Mouse (Mus musculus) G1E (cell line): ENCODE results near the gene Zfp169. TPM values are rescaled to one million over a fixed set of nuclear protein-coding genes. Genes with fewer than 3 reads are reported as not detected.
A peak's percentile ranks its signal among the peaks of the same experiment; 100 is the strongest.

ENCODE experiments used
- ATAC-seq: 2 replicates; pipeline ENCODE4 v1.8.0; 2016; ENCODE audit warnings: mild to moderate bottlenecking; ENCODE audit not compliant: insufficient number of reproducible peaks, poor library complexity, low FRiP score, severe bottlenecking; ENCODE audit errors: extremely low read depth
- DNase-seq: peaks from one replicate; pipeline ENCODE4 v3.0.0; 2012; ENCODE audit warnings: low spot score
- H3K27me3 ChIP-seq: 2 replicates; pipeline ENCODE4 v1.6.1; 2012; ENCODE audit warnings: mild to moderate bottlenecking, low read length, inconsistent platforms; ENCODE audit not compliant: insufficient read depth
- H3K36me3 ChIP-seq: replicated peaks from 2 replicates; pipeline ENCODE3; 2012; ENCODE audit warnings: mild to moderate bottlenecking, inconsistent platforms
- H3K4me1 ChIP-seq: 2 replicates; pipeline ENCODE4 v1.6.1; 2012; ENCODE audit warnings: low read depth, low read length, inconsistent platforms, mixed read lengths; ENCODE audit not compliant: insufficient read depth
- H3K4me3 ChIP-seq: 2 replicates; pipeline ENCODE4 v1.5.1; 2012; ENCODE audit warnings: low read depth, mild to moderate bottlenecking, inconsistent platforms, low read length, moderate library complexity, mixed read lengths
- H3K9me3 ChIP-seq: replicated peaks from 2 replicates; pipeline ENCODE4 v1.6.1; 2012; ENCODE audit warnings: inconsistent platforms
- CTCF ChIP-seq: IDR thresholded peaks from 2 replicates; pipeline ENCODE4 v1.5.1; 2012; ENCODE audit warnings: low read depth, low read length, inconsistent platforms, mixed read lengths
- GATA1 ChIP-seq: IDR thresholded peaks from 2 replicates; pipeline ENCODE4 v1.6.1; 2012; ENCODE audit warnings: borderline replicate concordance, low read length, inconsistent platforms, mixed read lengths
- GATA2 ChIP-seq: IDR thresholded peaks from 2 replicates; pipeline ENCODE4 v1.6.1; 2012; ENCODE audit warnings: low read depth, low read length, inconsistent platforms, borderline replicate concordance
- POLR2AphosphoS5 ChIP-seq: IDR thresholded peaks from 2 replicates; pipeline ENCODE4 v1.6.1; 2012; ENCODE audit warnings: low read depth, low read length, inconsistent platforms; ENCODE audit not compliant: insufficient replicate concordance
- TAL1 ChIP-seq: conservative IDR thresholded peaks from 2 replicates; pipeline ENCODE4 v1.6.1; 2012; ENCODE audit warnings: low read depth, low read length, inconsistent platforms, mixed read lengths
- polyA plus RNA-seq: library from polyadenylated mRNA; stranded (reverse); fragments of >175 nt; gene quantifications from 2 replicates; pipeline ENCODE4 v1.2.3, GENCODE M21; 2012
- total RNA-seq, 2 experiments: library from RNA; stranded (forward) in 1 of 2; stranded (reverse) in 1 of 2; fragments of 200-1000 nt in 1 of 2; fragments of >200 nt in 1 of 2; fragmentation: Nextera tagmentation in 1 of 2; gene quantifications; 2 replicates each; pipeline ENCODE4 v1.2.3; 2014 to 2017

Gene Zfp169
- total and polyA plus RNA-seq, 3 experiments: 0.62 to 29.5 (median 16.2) TPM

DNA sequence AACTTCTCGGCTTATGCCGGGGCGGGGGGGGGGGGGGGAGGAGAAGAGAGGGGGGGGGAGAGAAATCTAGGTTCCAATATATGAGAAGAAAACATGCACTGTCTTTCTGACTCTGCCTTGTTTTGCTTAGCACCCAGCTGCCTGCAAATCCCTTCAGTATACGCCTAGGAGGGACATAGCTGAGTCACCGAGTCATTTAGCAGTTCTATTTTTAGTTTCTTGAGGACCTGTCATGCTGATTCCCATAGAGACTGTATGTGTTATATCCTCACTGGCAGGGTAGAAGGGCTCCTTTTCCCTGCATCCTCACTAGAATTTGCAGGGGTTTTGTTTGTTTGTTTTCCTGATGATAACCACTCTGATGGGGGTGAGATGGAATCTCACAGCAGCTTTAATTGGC lies 20.1 kb downstream of the Zfp169 start:
- Histone ChIP-seq H3K4me3 (no peak overlapping the region), H3K36me3 (peaks cover 72% of the 10 kb centered on the region), H3K9me3 (peaks cover 15% of the 10 kb centered on the region), H3K27me3 (no peaks in the 10 kb centered on the region), H3K4me1 (no peaks in the 10 kb centered on the region)
- no peak for ATAC-seq
- no peak for DNase-seq
- no peak for TF ChIP-seq TAL1
- no peak for TF ChIP-seq GATA2
- TF ChIP-seq GATA1: no peak
- TF ChIP-seq POLR2AphosphoS5: no peak
- no peak for TF ChIP-seq CTCF

DNA sequence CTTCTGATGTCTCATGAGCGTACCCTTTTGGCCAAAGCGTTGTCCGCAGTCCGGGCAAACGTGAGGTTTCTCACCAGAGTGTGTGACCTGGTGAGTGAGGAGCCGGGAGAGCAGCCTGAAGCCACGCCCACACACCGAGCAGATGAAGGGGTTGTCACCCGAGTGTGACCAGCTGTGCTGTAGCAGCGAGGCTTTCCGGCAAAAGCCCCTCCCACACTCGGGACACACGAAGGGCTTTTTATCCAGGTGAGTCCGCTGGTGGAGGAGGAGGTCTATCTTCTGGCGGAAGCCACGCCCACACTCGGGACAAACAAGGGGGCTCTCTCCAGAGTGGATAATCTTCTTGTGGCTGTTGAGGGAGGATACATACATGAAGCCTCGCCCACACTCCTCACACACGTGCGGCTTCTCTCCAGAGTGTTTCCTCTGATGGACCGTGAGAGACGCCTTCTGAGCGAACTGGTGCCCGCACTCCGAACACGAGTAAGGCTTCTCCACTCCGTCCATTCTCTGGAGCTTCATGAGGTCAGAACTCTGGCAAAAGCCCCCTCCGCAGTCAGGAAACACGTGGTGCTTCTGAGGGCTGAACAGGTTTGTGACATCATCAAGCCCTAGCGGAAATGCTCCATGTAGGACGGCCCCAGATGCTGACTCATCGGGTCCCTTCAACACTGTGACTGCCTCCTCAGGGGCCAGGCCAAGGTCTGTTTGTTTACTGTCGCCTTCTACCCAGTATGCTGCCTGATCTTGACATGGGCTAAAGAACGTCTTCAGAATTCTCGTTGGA lies 22.7 kb downstream of the Zfp169 start:
- peaks cover 15% of the 10 kb centered on the region for H3K9me3 ChIP-seq
- TF ChIP-seq GATA2: no peak
- no peaks in the 10 kb centered on the region for H3K4me1 ChIP-seq
- ATAC-seq (no peak), DNase-seq (no peak)
- no peaks in the 10 kb centered on the region for H3K27me3 ChIP-seq
- H3K36me3 ChIP-seq: peaks cover 65% of the 10 kb centered on the region
- 0 out of 2 replicates have a peak overlapping the region, but pooled peaks have one; percentile 9 for H3K4me3 ChIP-seq

DNA sequence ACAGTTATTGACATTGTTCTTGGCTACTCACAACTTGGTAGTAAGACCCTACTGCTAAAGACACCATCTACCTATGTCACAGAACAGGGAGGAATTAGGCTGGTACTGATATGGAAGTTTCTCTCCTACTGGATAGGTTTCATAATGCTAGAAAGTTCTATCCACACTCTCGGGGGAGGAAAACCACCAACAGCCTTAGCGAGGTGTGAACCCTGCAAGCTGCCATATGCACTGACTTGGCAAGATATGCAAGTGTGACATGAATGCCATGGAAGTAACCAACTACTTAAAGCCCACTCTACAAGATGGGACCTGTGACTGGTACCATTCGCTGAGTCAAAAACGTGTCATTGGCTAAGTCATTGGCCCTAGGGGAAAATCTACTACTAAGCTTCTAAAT lies 29.6 kb downstream of the Zfp169 start:
- H3K9me3 ChIP-seq: no peaks in the 10 kb centered on the region
- no peak overlapping the region for H3K4me3 ChIP-seq
- H3K27me3 ChIP-seq: no peaks in the 10 kb centered on the region
- ATAC-seq: no peak
- peaks cover 29% of the 10 kb centered on the region for H3K36me3 ChIP-seq
- no peak for TF ChIP-seq GATA2
- no peaks in the 10 kb centered on the region for H3K4me1 ChIP-seq
- DNase-seq: no peak

DNA sequence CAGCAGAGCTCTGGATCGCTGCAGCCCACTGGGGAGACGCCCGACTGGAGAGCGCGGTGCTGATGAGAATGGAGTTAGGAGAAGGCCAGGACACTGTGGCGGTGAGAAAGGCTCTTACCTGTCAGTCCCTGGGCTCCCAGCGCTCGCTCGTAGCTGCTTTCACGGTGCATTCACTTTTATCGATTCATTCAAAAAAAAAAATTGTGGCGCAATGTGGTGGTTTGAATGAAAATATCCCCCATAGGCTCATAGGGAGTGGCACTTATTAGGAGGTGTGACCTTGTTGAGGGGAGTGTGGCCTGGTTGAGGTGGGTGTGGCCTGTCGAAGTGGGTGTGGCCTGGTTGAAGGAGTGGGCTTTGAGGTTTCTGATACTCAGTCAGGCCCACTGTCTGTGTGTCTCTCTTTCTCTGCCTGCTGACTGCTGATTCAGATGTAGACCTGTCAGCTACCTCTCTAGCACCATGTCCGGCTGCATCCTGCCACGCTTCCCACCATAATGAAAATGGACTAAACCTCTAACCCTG lies 44.5 kb downstream of the Zfp169 start:
- Histone ChIP-seq H3K4me1 (no peaks in the 10 kb centered on the region), H3K36me3 (no peaks in the 10 kb centered on the region), H3K4me3 (no peak overlapping the region), H3K27me3 (peaks cover 2% of the 10 kb centered on the region; the same call in 1 of the 2 replicates), H3K9me3 (no peaks in the 10 kb centered on the region)
- no peak for TF ChIP-seq GATA2
- no peak for TF ChIP-seq GATA1
- TF ChIP-seq TAL1: no peak
- TF ChIP-seq POLR2AphosphoS5: no peak
- DNase-seq: no peak
- ATAC-seq: no peak

DNA sequence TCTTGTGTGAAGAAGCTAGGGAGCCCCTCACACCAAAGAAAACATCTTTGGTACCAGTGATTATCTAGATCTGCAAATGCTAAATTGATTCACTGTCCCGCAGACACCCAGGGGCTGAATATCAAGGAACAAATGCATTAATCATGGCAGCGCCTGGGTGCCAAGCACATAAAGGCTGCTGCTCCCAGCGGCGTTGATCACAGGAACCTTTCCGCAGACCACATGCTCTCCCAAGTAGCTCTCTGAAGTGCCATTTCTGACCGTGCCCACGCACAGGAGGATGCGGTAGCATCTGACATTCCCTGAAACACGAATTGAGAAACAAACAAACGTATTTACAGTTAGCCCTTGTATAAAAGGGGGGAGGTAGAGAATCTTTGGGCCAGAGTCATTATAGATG lies 47.1 kb downstream of the Zfp169 start:
- H3K4me3 ChIP-seq: no peak overlapping the region
- TF ChIP-seq POLR2AphosphoS5 (no peak), TAL1 (no peak), CTCF (no peak), GATA2 (no peak), GATA1 (no peak)
- ATAC-seq (no peak), DNase-seq (no peak)
- no peaks in the 10 kb centered on the region for H3K9me3 ChIP-seq
- no peaks in the 10 kb centered on the region for H3K27me3 ChIP-seq
- H3K36me3 ChIP-seq: no peaks in the 10 kb centered on the region
- no peaks in the 10 kb centered on the region for H3K4me1 ChIP-seq

DNA sequence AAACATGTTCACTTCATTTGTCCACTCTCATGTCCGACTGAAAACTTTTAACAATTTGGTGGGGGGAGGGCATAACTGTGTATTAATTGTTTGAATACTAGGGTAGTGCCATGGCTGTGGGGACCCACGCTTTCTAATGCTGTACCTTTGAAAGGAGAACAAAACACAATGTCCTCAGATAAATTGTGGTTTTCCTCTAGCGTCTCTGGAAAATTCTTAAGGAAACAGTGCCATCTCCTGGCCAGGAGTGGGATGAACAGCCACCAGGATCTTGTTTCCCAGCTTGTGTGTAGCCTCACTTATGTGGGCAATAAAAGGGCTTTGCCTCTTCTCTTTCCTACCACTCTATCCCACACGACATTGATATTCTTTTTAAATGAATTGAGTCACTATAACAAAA lies 49.1 kb downstream of the Zfp169 start:
- no peaks in the 10 kb centered on the region for H3K4me1 ChIP-seq
- peak; percentile 20 for DNase-seq
- no peak for ATAC-seq

DNA sequence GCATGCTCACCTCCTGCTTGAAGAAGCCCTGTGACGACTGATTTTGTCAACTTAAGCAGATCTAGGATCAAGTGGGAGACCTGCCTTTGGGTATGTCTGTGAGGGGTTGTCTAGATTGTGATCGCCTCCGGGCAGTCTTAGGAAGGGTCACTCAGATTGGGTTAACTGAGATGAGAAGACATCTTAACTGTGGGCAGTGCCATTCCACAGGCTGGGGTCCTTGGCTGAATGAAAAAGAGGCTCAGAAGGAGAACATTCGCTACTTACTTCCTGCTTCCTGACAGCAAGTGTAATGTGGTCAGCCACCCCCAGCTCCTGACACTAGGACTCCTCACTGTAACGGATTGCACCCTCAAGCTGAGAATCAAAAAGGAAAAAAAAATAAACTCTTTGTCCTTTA lies 54.0 kb downstream of the Zfp169 start:
- ATAC-seq: no peak
- H3K4me1 ChIP-seq: no peaks in the 10 kb centered on the region
- no peaks in the 10 kb centered on the region for H3K9me3 ChIP-seq
- TF ChIP-seq GATA2: no peak
- TF ChIP-seq POLR2AphosphoS5: no peak
- TF ChIP-seq CTCF: no peak
- TF ChIP-seq GATA1: no peak
- no peak for TF ChIP-seq TAL1
- no peaks in the 10 kb centered on the region for H3K27me3 ChIP-seq
- no peak overlapping the region for H3K4me3 ChIP-seq
- no peaks in the 10 kb centered on the region for H3K36me3 ChIP-seq
- DNase-seq: no peak

More for the DNA sequence above, 49.1 kb downstream of the Zfp169 start:
- Histone ChIP-seq H3K9me3 (no peaks in the 10 kb centered on the region), H3K27me3 (no peaks in the 10 kb centered on the region), H3K4me3 (no peak overlapping the region), H3K36me3 (no peaks in the 10 kb centered on the region)
- TF ChIP-seq GATA2: no peak
- TF ChIP-seq CTCF: peak; percentile 31; the same call in 1 of the 2 replicates
- no peak for TF ChIP-seq GATA1
